Mouse (Mus musculus) C2C12 (cell line): Measurements from ENCODE around the gene Cryba4. TPM values are rescaled to one million over a fixed set of nuclear protein-coding genes. Genes with fewer than 3 reads are reported as not detected.
A peak's percentile ranks its signal among the peaks of the same experiment; 100 is the strongest.

Source experiments
- H3K27me3 ChIP-seq: one replicate; pipeline ENCODE4 v1.6.1; 2011; ENCODE audit not compliant: control insufficient read depth, insufficient read depth, insufficient read length
- H3K36me3 ChIP-seq: one replicate; pipeline ENCODE4 v1.6.1; 2011; ENCODE audit not compliant: control insufficient read depth, insufficient read depth
- H3K4me3 ChIP-seq: one replicate; pipeline ENCODE4 v1.5.1; 2011; ENCODE audit warnings: mild to moderate bottlenecking, control low read depth; ENCODE audit not compliant: poor library complexity, insufficient read depth, severe bottlenecking
- H3K79me2 ChIP-seq: one replicate; pipeline ENCODE4 v1.6.1; 2011; ENCODE audit not compliant: control insufficient read depth, insufficient read depth
- H3K79me3 ChIP-seq: one replicate; pipeline ENCODE4 v1.6.1; 2011; ENCODE audit warnings: low read depth, control low read depth
- H3ac ChIP-seq: one replicate; pipeline ENCODE3; 2011; ENCODE audit warnings: low read depth; ENCODE audit not compliant: control insufficient read depth, insufficient read length
- CEBPB ChIP-seq: IDR thresholded peaks from one replicate; pipeline ENCODE4 v1.6.1; 2011; ENCODE audit warnings: low read depth, mild to moderate bottlenecking, control low read depth, moderate library complexity
- CTCF ChIP-seq: IDR thresholded peaks from one replicate; pipeline ENCODE4 v1.5.1; 2011; ENCODE audit not compliant: control insufficient read depth, insufficient read depth, insufficient read length
- FOSL1 ChIP-seq: IDR thresholded peaks from one replicate; pipeline ENCODE4 v1.8.0; 2011; ENCODE audit warnings: mild to moderate bottlenecking, low read length; ENCODE audit not compliant: poor library complexity, insufficient read depth, severe bottlenecking
- MAX ChIP-seq: IDR thresholded peaks from one replicate; pipeline ENCODE4 v1.6.1; 2011; ENCODE audit warnings: mild to moderate bottlenecking, control low read depth
- MYOD1 ChIP-seq: IDR thresholded peaks from one replicate; pipeline ENCODE4 v1.6.1; 2011; ENCODE audit warnings: low read depth; ENCODE audit not compliant: control insufficient read depth, insufficient read length
- MYOG ChIP-seq: IDR thresholded peaks from one replicate; pipeline ENCODE4 v1.6.1; 2011; ENCODE audit not compliant: control insufficient read depth, insufficient read length; ENCODE audit errors: extremely low read depth
- USF1 ChIP-seq: IDR thresholded peaks from one replicate; pipeline ENCODE4 v1.6.1; 2011; ENCODE audit warnings: low read depth, mild to moderate bottlenecking, control low read depth, moderate library complexity
- polyA plus RNA-seq: library from polyadenylated mRNA; unstranded; fragments of >200 nt; fragmentation: generic; extraction: Trizol; gene quantifications from one replicate; pipeline ENCODE4 v1.2.1, GENCODE M21; 2012; ENCODE audit warnings: missing spikeins

Gene Cryba4
- polyA plus RNA-seq, 1 experiment, result 1.9 TPM

DNA sequence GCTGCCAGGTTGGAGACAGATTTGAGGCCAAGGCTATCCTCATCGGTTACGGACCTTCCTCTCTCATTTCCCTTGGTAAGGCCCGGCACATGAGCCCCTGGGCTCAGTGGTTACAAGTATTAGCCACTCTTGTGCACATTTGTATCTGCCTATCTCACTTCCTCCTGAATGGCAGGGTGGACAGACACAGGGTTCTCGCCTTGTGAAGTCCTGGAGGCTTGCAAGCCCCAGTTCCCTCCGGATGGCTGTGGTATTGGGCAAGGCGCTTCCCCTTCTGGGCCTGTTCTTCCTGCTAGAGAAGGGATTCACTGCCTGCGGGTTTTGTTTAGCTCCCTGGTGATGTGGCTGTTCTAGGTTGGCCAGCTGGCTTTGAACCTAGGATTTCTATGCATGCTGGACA is 27.8 kb upstream of the Cryba4 start:
- Histone ChIP-seq H3K79me3 (peaks cover 80% of the 10 kb centered on the region), H3K27me3 (no peaks in the 10 kb centered on the region), H3ac (peak overlapping the region; percentile 47), H3K4me3 (peak overlapping the region; percentile 16), H3K79me2 (peaks cover 86% of the 10 kb centered on the region), H3K36me3 (peaks cover 36% of the 10 kb centered on the region)
- TF ChIP-seq MYOD1, result no peak
- TF ChIP-seq FOSL1, result no peak
- no peak for TF ChIP-seq CTCF
- no peak for TF ChIP-seq MYOG
- no peak for TF ChIP-seq CEBPB
- no peak for TF ChIP-seq USF1
- TF ChIP-seq MAX, result no peak

DNA sequence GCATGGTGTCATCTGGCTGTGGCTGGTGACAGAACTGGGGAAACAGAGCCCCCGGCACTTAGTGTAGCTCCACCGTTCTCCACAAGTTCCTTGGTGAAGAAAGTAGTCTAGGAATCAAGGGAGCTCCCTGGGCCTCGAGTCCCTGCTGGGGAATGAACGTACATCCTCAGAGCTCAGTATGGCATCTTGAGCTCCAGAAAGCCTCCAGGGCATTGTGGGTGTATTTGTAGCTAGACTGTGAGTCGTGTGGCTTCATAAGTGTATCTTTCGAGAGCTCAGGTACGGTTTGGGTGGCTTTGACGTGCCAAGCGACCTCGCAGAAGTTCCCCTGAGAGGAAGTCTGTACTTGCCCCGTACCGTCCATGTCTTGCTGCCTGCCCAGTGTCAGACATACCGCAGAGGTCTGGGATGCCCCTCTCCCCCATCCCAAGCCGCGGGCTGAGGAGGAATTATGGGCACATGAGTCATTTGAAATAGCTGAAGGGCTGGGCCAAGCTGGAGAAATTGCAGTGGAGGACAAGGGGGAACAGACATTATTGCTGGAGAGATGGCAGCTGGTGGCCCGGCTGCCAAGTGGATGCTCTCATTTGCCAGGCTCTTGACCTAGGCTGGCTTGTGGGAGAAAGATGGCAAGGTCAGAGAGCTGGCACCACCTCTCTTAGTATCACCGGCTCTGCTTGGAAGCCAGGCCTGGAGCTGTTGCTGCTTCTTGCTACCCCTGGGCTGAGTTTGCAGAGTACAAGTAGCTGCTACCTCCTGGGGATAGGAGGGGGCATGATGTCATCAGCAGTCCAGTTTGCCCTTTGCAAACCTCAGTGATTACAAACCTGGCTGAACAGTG is 27.1 kb upstream of the Cryba4 start:
- TF ChIP-seq MYOD1 (peak; percentile 53), CEBPB (no peak)
- Histone ChIP-seq H3K4me3 (peak overlapping the region; percentile 78), H3K79me2 (peaks cover 79% of the 10 kb centered on the region)

DNA sequence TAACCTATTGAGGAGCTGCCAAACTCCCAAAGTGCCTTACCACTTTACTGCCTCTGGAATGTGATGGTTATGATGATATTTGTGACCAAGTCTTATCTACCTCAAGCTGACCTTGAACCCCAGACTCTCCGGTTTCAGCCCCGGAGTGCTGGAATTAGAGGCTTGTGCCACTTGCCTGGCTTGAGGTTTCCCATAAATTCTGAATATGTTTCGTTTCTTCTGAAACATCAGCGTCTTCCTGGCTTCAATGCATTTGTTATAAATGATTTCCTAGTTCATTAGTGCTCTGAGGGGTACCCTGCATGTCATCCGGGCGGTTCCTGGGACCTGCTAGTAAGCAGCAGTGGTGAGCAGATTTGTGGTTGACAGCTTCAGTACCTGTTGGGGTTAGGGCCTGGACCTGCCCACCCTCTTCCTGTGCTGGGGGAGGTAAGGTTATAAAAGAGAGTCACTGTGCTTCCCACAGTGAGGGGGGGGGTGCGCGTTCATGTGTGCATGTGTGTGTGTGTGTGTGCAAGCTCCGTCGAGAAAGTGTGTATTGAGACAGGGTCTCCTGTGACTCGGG is 25.7 kb upstream of the Cryba4 start:
- Histone ChIP-seq H3K79me2 (peaks cover 64% of the 10 kb centered on the region), H3K36me3 (peaks cover 15% of the 10 kb centered on the region), H3ac (peak overlapping the region; percentile 67), H3K4me3 (peak overlapping the region; percentile 78), H3K79me3 (peaks cover 58% of the 10 kb centered on the region), H3K27me3 (no peaks in the 10 kb centered on the region)
- TF ChIP-seq USF1 (no peak), CTCF (no peak), MYOD1 (no peak), MYOG (no peak), CEBPB (no peak)

More for the DNA sequence above, 27.1 kb upstream of the Cryba4 start:
- H3K27me3 ChIP-seq, result no peaks in the 10 kb centered on the region
- H3ac ChIP-seq, result peak overlapping the region; percentile 65
- H3K79me3 ChIP-seq, result peaks cover 72% of the 10 kb centered on the region
- H3K36me3 ChIP-seq, result peaks cover 28% of the 10 kb centered on the region

DNA sequence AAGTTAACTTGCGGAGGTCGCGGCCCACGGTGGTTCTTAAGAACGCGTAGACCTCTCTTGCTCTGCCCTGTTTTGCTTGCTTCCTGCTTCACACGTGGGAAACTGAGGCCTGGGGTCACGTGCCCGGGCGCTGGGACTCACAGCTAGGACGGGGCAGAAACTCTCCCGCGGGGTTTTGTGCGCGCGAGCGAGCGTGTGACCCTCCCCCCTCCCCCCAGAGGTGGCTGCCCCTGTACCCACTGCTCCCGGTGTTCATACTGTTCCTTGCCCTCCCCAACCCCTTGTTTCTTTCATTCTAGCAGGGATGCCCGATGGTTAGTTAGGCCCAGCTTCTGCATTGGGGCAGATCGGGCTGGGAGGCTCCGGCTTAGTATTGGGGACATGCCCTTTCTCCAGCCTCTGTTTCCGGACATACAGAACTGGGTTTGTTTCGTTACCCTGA is 24.6 kb upstream of the Cryba4 start:
- H3K36me3 ChIP-seq, result peaks cover 11% of the 10 kb centered on the region
- peaks cover 47% of the 10 kb centered on the region for H3K79me3 ChIP-seq
- no peaks in the 10 kb centered on the region for H3K27me3 ChIP-seq
- TF ChIP-seq CTCF (no peak), MAX (peak; percentile 11), USF1 (peak; percentile 83)
- peaks cover 54% of the 10 kb centered on the region for H3K79me2 ChIP-seq
- H3K4me3 ChIP-seq, result peak overlapping the region; percentile 78
- H3ac ChIP-seq, result peak overlapping the region; percentile 78

DNA sequence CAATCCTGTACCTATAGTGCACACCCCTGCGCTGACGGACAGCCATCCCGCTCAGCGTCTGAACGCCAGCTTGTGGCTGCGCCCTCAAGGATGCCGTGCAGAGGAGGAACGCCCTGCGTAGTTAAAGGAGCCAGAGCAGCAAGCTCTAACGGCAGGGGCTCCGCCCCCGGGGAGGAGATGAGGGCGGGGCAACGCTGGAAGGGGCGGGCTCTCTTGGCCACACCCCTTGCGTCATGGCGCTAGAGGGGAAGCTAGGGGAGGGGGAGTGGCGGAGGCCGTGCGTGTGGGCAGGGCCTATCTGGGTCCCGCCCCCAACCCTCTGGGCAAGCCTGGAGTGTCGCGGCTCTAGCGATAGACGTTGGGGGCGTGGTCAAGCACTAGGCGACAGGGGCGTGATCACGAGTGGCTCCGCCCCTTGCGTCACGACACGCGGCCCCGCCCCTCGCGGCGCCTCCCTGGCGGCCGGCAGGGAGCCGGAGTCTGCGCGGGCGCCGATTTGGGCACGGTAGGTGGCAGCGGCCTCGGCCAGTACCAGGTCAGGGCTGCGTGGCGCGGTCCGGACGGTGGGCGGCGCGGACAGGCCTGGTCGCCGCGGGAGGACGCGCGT is 24.1 kb upstream of the Cryba4 start, which contains the start of gene Tpst2:
Gene Tpst2, plus strand, starts transcription at position 425 of the 607 bp plus-strand sequence.
- peak within 1 kb of the TSS; percentile 78 for H3K4me3 ChIP-seq
- H3K27me3 ChIP-seq, result no peaks in the 10 kb centered on the region
- H3K36me3 ChIP-seq, result peaks cover 11% of the 10 kb centered on the region
- peaks cover 42% of the 10 kb centered on the region for H3K79me3 ChIP-seq
- H3ac ChIP-seq, result peak within 1 kb of the TSS; percentile 78
- peaks cover 48% of the 10 kb centered on the region for H3K79me2 ChIP-seq
- no peak for TF ChIP-seq CEBPB
- no peak for TF ChIP-seq CTCF
- no peak for TF ChIP-seq FOSL1
- no peak for TF ChIP-seq USF1
- peak; percentile 60 for TF ChIP-seq MAX
- TF ChIP-seq MYOG, result no peak
- no peak for TF ChIP-seq MYOD1
